8 mouse cellular contexts compared by ENCODE assay signal in genomic region chr10:8886528-8886854, GRCm38 (mm10). TPM values are rescaled to one million over a fixed set of nuclear protein-coding genes. Genes with fewer than 3 reads are reported as not detected.
DNase-seq lines count a peak whose midpoint lies in the region; ATAC-seq lines count a peak whose summit lies in the region.

No protein-coding gene starts in this region.

- H3K4me1 ChIP-seq in heart, embryonic 16.5 days (ENCODE audit: control insufficient read depth, insufficient read depth, low read length), result peaks cover 16% of the 10 kb centered on the region
- peaks cover 4% of the 10 kb centered on the region; the same call in 1 of the 2 replicates for H3K4me1 ChIP-seq in brown adipose tissue, adult 24 weeks (ENCODE audit: control insufficient read depth, insufficient read depth, insufficient read length, low read length)
- peaks cover 7% of the 10 kb centered on the region for H3K4me1 ChIP-seq in hindbrain, embryonic 13.5 days (replicated peaks)
- peaks cover 12% of the 10 kb centered on the region for H3K4me1 ChIP-seq in midbrain, embryonic 11.5 days (ENCODE audit: control insufficient read depth, insufficient read depth, low read length)

- H3K27me3 ChIP-seq in heart, embryonic 16.5 days (ENCODE audit: control insufficient read depth, insufficient read depth, low read length), result no peaks in the 10 kb centered on the region
- H3K27me3 ChIP-seq in hindbrain, embryonic 13.5 days, result peaks cover 14% of the 10 kb centered on the region
- no peaks in the 10 kb centered on the region for H3K27me3 ChIP-seq in midbrain, embryonic 11.5 days (ENCODE audit: control insufficient read depth, insufficient read depth, low read length)

- H3K4me3 ChIP-seq in heart, embryonic 16.5 days (ENCODE audit: low read length), result peak overlapping the region; percentile 63
- H3K4me3 ChIP-seq in brown adipose tissue, adult 24 weeks (ENCODE audit: insufficient read depth, low read depth, low read length), result peak overlapping the region; percentile 89
- peak overlapping the region; percentile 70 for H3K4me3 ChIP-seq in hindbrain, embryonic 13.5 days
- peak overlapping the region; percentile 75 for H3K4me3 ChIP-seq in midbrain, embryonic 11.5 days (ENCODE audit: low read depth, low read length)

- intact Hi-C loops in heart, postnatal 25 days (cut with DNase I), result loop anchor here (5.0 kb wide), 1 partner anchor 41 kb away; no protein-coding TSS in a partner anchor

- no peak for DNase-seq in heart, postnatal 25 days (ENCODE audit: low spot score)
- no peak for DNase-seq in midbrain, embryonic 11.5 days (ENCODE audit: low spot score, missing footprints)
- no peak for DNase-seq in gastrocnemius, adult 18-20 months (ENCODE audit: low spot score)
- no peak for DNase-seq in cerebellum, adult 9-11 months
- no peak for DNase-seq in left cerebral cortex, adult 8-10 months (ENCODE audit: low spot score in 2 of 2)

- peak overlapping the region; percentile 78 for H3K4me2 ChIP-seq in heart, embryonic 16.5 days (ENCODE audit: low read depth, low read length)
- peak overlapping the region; percentile 95 for H3K4me2 ChIP-seq in hindbrain, embryonic 13.5 days
- H3K4me2 ChIP-seq in midbrain, embryonic 11.5 days, result peak overlapping the region; percentile 64

- H3K36me3 ChIP-seq in heart, embryonic 16.5 days (ENCODE audit: control insufficient read depth, insufficient read depth), result no peaks in the 10 kb centered on the region
- no peaks in the 10 kb centered on the region for H3K36me3 ChIP-seq in hindbrain, embryonic 13.5 days
- no peaks in the 10 kb centered on the region for H3K36me3 ChIP-seq in midbrain, embryonic 11.5 days (ENCODE audit: control insufficient read depth, insufficient read depth, low read length)

- peak overlapping the region; percentile 98 for H3K27ac ChIP-seq in heart, embryonic 16.5 days (ENCODE audit: low read length)
- peak overlapping the region; percentile 76 for H3K27ac ChIP-seq in brown adipose tissue, adult 24 weeks (replicated peaks; ENCODE audit: low read depth, low read length)
- peak overlapping the region; percentile 86 for H3K27ac ChIP-seq in hindbrain, embryonic 13.5 days
- peak overlapping the region; percentile 97 for H3K27ac ChIP-seq in midbrain, embryonic 11.5 days (ENCODE audit: low read depth, low read length)

- no peak for ATAC-seq in heart, embryonic 16.5 days (replicated peaks; ENCODE audit: extremely low read depth, insufficient read depth, low FRiP score)
- ATAC-seq in hindbrain, embryonic 13.5 days (ENCODE audit: low FRiP score), result peak; percentile 58
- no peak; the same call in 1 of the 2 replicates for ATAC-seq in midbrain, embryonic 11.5 days (ENCODE audit: low FRiP score)

- WGBS in heart, embryonic 16.5 days, result under 1% methylated on average over 14 of the region's 14 CpGs
- under 1% methylated on average over 14 of the region's 14 CpGs for WGBS in hindbrain, embryonic 13.5 days
- WGBS in midbrain, embryonic 11.5 days, result under 1% methylated on average over 14 of the region's 14 CpGs

- peak overlapping the region; percentile 89 for H3K9ac ChIP-seq in heart, embryonic 16.5 days (ENCODE audit: low read length)
- H3K9ac ChIP-seq in hindbrain, embryonic 13.5 days, result peak overlapping the region; percentile 72
- H3K9ac ChIP-seq in midbrain, embryonic 11.5 days (ENCODE audit: low read length), result peak overlapping the region; percentile 79

- no peaks in the 10 kb centered on the region for H3K9me3 ChIP-seq in heart, embryonic 16.5 days (replicated peaks; ENCODE audit: control insufficient read depth, low read length)
- no peaks in the 10 kb centered on the region for H3K9me3 ChIP-seq in hindbrain, embryonic 13.5 days
- no peaks in the 10 kb centered on the region for H3K9me3 ChIP-seq in midbrain, embryonic 11.5 days (ENCODE audit: control insufficient read depth, low read length)

RNA-seq across cellular contexts. Expression of gene Sash1, which starts 0.6 kb away (rescaled TPM):
- polyA plus RNA-seq in heart, embryonic 16.5 days (2015; fragmentation: Nextera tagmentation; extraction: Ambion mirVana), result 2.6 and 3.8 TPM in 2 replicates
- total RNA-seq in heart, postnatal 25 days (2021), result 10 to 100 TPM; 26.8 to 31.1 TPM
- 14.1 and 18.2 TPM in 2 replicates for polyA plus RNA-seq in brown adipose tissue, adult 24 weeks (2012; ENCODE audit: insufficient read depth, insufficient read length, missing spikeins)
- polyA plus RNA-seq in hindbrain, embryonic 13.5 days (2015; fragmentation: Nextera tagmentation; extraction: Ambion mirVana), result 4.3 and 4.4 TPM in 2 replicates
- polyA plus RNA-seq in midbrain, embryonic 11.5 days (2014; fragmentation: Nextera tagmentation; extraction: Ambion mirVana), result 2.9 and 3.0 TPM in 2 replicates
- total RNA-seq in gastrocnemius, adult 18-20 months (2021), result 10 to 100 TPM; 12.3 to 15.8 TPM
- total RNA-seq in left cerebral cortex, adult 8-10 months (2022), result 10 to 100 TPM; 55.2 to 62.5 (median 57.8) TPM
